Mouse (Mus musculus) cerebellum, postnatal 10 days (tissue): ENCODE measurements at regions not wholly inside any gene's neighbourhood (a gene's known extent, or its start where the extent isn't known, plus 50 kb on each side); places are given as distances from the start of the nearest gene placed in this dataset.

ENCODE experiments used
- DNase-seq, 2 experiments: peaks; one replicate each; pipeline ENCODE4 v3.0.0; 2021; ENCODE audit warnings: mixed read lengths in 2 of 2

DNA sequence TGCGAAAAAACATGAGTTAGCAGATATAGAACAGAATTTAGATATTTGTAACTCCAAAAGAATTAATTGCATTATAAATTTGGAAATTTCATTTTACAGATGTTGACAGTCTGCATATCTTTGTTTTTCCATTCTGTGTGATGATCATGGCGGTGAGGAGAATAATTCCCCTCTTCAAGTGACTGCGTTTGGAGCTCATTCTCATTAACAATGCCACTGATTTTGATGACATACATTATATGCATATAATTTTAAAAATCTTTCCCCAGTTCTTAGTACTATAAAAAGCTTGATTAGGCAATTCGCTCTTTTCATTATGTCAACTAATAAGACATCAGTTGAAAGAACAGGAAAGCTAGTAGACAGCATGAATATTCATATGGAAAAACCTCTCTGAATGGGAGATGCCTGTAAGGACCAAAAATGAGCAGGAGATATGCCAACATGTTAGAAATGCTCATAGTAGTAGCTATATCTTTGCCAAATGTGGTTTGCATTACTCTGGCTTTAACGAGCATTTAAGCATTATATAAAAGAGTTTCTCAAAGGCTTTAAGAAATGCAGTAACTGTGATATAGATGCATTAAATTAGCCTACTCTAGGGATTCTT lies 849.2 kb upstream of the Cldn34c4 start:
- DNase-seq, result no peak

DNA sequence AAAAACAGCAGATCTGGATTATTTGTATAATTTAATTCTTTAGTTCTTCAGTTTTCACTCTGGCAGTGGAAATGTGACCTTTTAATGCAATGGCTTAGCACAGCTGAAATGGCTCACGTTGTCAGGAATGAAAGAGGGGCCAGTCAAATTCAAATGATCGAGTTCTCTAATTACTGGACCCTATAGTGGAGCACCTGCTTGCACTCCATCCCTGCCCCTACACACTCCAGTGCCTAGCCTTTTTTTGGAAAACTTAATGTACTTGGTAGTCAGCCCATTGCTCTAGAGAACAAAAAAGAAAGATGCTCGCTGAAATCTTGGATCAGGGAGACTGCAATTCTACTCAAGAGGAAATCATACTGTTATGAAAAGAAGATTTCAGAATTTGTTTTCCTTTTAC lies 841.0 kb upstream of the Cldn34c4 start:
- DNase-seq, result no peak

GRCm38 (mm10) chrX:128576269-128576871 lies 840.0 kb upstream of the Cldn34c4 start:
- DNase-seq, result peak; percentile 17 to 45
